ENCODE assay signal across 19 mouse cellular contexts in genomic region chr1:155202472-155202871, GRCm38 (mm10). TPM values are rescaled to one million over a fixed set of nuclear protein-coding genes. Genes with fewer than 3 reads are reported as not detected.
A peak's percentile ranks its signal among the peaks of the same experiment; 100 is the strongest.
DNase-seq lines count a peak whose midpoint lies in the region; ATAC-seq and TF ChIP-seq lines count a peak whose summit lies in the region.
"Had no signal": no experiment of that assay in that cellular context is flagged by ENCODE, and none has a peak within 500 bp of the region (broad histone marks: within the 10 kb centered on the region; RNA-seq: fewer than 3 reads in every experiment).

No protein-coding gene starts in this region.

- no peak for TF ChIP-seq POLR2A in thymus, adult 2 months (IDR thresholded peaks at IDR 0.05; ENCODE audit: control insufficient read depth, extremely low read depth, insufficient read depth, low read length, poor library complexity)

- H3K4me2 ChIP-seq in limb, embryonic 11.5 days (ENCODE audit: low read depth, severe bottlenecking): no peak overlapping the region
- H3K4me2 ChIP-seq in forebrain, embryonic 13.5 days: no peak overlapping the region
- no peak overlapping the region for H3K4me2 ChIP-seq in neural tube, embryonic 15.5 days
- H3K4me2 ChIP-seq: limb, embryonic 13.5 days; lung, embryonic 14.5 days; neural tube, embryonic 12.5 days had no signal

- 0 out of 2 replicates have a peak overlapping the region, but pooled peaks have one; percentile 5 for H3K27ac ChIP-seq in gastrocnemius, adult 2 months
- H3K27ac ChIP-seq in limb, embryonic 11.5 days (replicated peaks; ENCODE audit: low read depth, low read length): 0 out of 2 replicates have a peak overlapping the region, but pooled peaks have one; percentile 2
- H3K27ac ChIP-seq in limb, embryonic 10.5 days: no peak overlapping the region; the same call in 1 of the 2 replicates
- peak overlapping the region; percentile 48 for H3K27ac ChIP-seq in forebrain, embryonic 13.5 days
- peak overlapping the region; percentile 29; the same call in 1 of the 2 replicates for H3K27ac ChIP-seq in neural tube, embryonic 15.5 days (replicated peaks)
- H3K27ac ChIP-seq in thymus, adult 2 months (ENCODE audit: control insufficient read depth, insufficient read depth, low read length): no peak overlapping the region
- H3K27ac ChIP-seq: heart, adult 2 months; limb, embryonic 13.5 days; neural tube, embryonic 12.5 days had no signal

- H3K27me3 ChIP-seq in limb, embryonic 11.5 days (ENCODE audit: control insufficient read depth, insufficient read depth, low read length): no peaks in the 10 kb centered on the region
- no peaks in the 10 kb centered on the region for H3K27me3 ChIP-seq in limb, embryonic 10.5 days (ENCODE audit: low read depth, poor library complexity, severe bottlenecking)
- H3K27me3 ChIP-seq in forebrain, embryonic 13.5 days: no peaks in the 10 kb centered on the region
- no peaks in the 10 kb centered on the region for H3K27me3 ChIP-seq in neural tube, embryonic 15.5 days (replicated peaks)
- H3K27me3 ChIP-seq in thymus, adult 2 months (ENCODE audit: control insufficient read depth, insufficient read depth, low read length): no peaks in the 10 kb centered on the region
- H3K27me3 ChIP-seq: limb, embryonic 13.5 days; neural tube, embryonic 12.5 days had no signal

- peaks cover 4% of the 10 kb centered on the region; the same call in 1 of the 2 replicates for H3K36me3 ChIP-seq in limb, embryonic 11.5 days (ENCODE audit: control insufficient read depth, insufficient read depth, low read length)
- H3K36me3 ChIP-seq in limb, embryonic 10.5 days: peaks cover 90% of the 10 kb centered on the region
- H3K36me3 ChIP-seq in forebrain, embryonic 13.5 days (ENCODE audit: poor library complexity, severe bottlenecking): peaks cover 56% of the 10 kb centered on the region
- H3K36me3 ChIP-seq in neural tube, embryonic 15.5 days: peaks cover 30% of the 10 kb centered on the region
- H3K36me3 ChIP-seq in thymus, adult 2 months (ENCODE audit: control insufficient read depth, insufficient read depth, low read length): peaks cover 64% of the 10 kb centered on the region

- TF ChIP-seq CTCF in gastrocnemius, adult 2 months (IDR thresholded peaks at IDR 0.05): no peak
- TF ChIP-seq CTCF in thymus, adult 2 months (IDR thresholded peaks at IDR 0.05; ENCODE audit: borderline replicate concordance, control insufficient read depth, extremely low read depth, insufficient read depth, low read length, poor library complexity): no peak

- no peak overlapping the region for H3K4me3 ChIP-seq in gastrocnemius, adult 2 months
- no peak overlapping the region for H3K4me3 ChIP-seq in limb, embryonic 11.5 days (ENCODE audit: low read depth, low read length)
- H3K4me3 ChIP-seq in limb, embryonic 10.5 days: no peak overlapping the region
- H3K4me3 ChIP-seq in forebrain, embryonic 13.5 days: no peak overlapping the region
- H3K4me3 ChIP-seq in neural tube, embryonic 15.5 days (replicated peaks): no peak overlapping the region
- no peak overlapping the region for H3K4me3 ChIP-seq in thymus, adult 2 months (ENCODE audit: control insufficient read depth, insufficient read depth, low read length)
- H3K4me3 ChIP-seq: heart, adult 2 months; limb, embryonic 13.5 days; neural tube, embryonic 12.5 days had no signal

- intact Hi-C loops in gastrocnemius, adult 2 months (cut with DNase I): no loop called here

- H3K9me3 ChIP-seq in limb, embryonic 11.5 days (ENCODE audit: control insufficient read depth, low read length): no peaks in the 10 kb centered on the region
- H3K9me3 ChIP-seq in limb, embryonic 10.5 days (replicated peaks): no peaks in the 10 kb centered on the region
- H3K9me3 ChIP-seq in forebrain, embryonic 13.5 days (replicated peaks): no peaks in the 10 kb centered on the region
- H3K9me3 ChIP-seq in neural tube, embryonic 15.5 days (replicated peaks): no peaks in the 10 kb centered on the region
- H3K9me3 ChIP-seq: limb, embryonic 13.5 days; neural tube, embryonic 12.5 days had no signal

- ATAC-seq in limb, embryonic 11.5 days (ENCODE audit: insufficient number of reproducible peaks, low FRiP score, low TSS enrichment, low read depth): no peak
- no peak for ATAC-seq in forebrain, embryonic 13.5 days
- ATAC-seq in neural tube, embryonic 15.5 days (ENCODE audit: low FRiP score): no peak
- no peak for ATAC-seq in CD4-positive, CD25-positive, alpha-beta regulatory T cell, adult 4 months
- ATAC-seq: inflammation-experienced regulatory T-cells, adult 6 months had no signal

- peaks cover 2% of the 10 kb centered on the region; the same call in 1 of the 2 replicates for H3K4me1 ChIP-seq in limb, embryonic 11.5 days (ENCODE audit: control insufficient read depth, insufficient read depth, low read length)
- peaks cover 26% of the 10 kb centered on the region for H3K4me1 ChIP-seq in limb, embryonic 10.5 days
- H3K4me1 ChIP-seq in forebrain, embryonic 13.5 days: peaks cover 70% of the 10 kb centered on the region
- H3K4me1 ChIP-seq in neural tube, embryonic 15.5 days: peaks cover 51% of the 10 kb centered on the region
- peaks cover 6% of the 10 kb centered on the region for H3K4me1 ChIP-seq in thymus, adult 2 months (replicated peaks; ENCODE audit: control insufficient read depth, insufficient read depth, low read length)

- WGBS in limb, embryonic 11.5 days: 72% methylated on average over 5 of the region's 5 CpGs
- 84% methylated on average over 5 of the region's 5 CpGs for WGBS in limb, embryonic 10.5 days
- WGBS in forebrain, embryonic 13.5 days: 90% methylated on average over 5 of the region's 5 CpGs
- WGBS in neural tube, embryonic 15.5 days: 70% methylated on average over 5 of the region's 5 CpGs
- 94% methylated on average over 5 of the region's 5 CpGs for WGBS in thymus, adult 2 months

- no peak for DNase-seq in gastrocnemius, adult 2 months
- DNase-seq in gastrocnemius, postnatal 10 days: no peak
- no peak for DNase-seq in limb, embryonic 11.5 days (ENCODE audit: low spot score)
- no peak for DNase-seq in limb, embryonic 10.5 days (ENCODE audit: low spot score)
- DNase-seq in thymus, adult 2 months: no peak
- DNase-seq: adrenal gland, postnatal 10 days; B cell, adult 2 months; heart, postnatal 10 days had no signal

- no peak overlapping the region for H3K9ac ChIP-seq in limb, embryonic 11.5 days (ENCODE audit: low read length)
- no peak overlapping the region; the same call in 1 of the 2 replicates for H3K9ac ChIP-seq in forebrain, embryonic 13.5 days
- no peak overlapping the region for H3K9ac ChIP-seq in neural tube, embryonic 15.5 days (replicated peaks)
- H3K9ac ChIP-seq: limb, embryonic 13.5 days; lung, embryonic 14.5 days; neural tube, embryonic 12.5 days had no signal

RNA-seq across cellular contexts. Expression of gene BC034090, which starts 41.8 kb away (rescaled TPM):
- 1 to 10 TPM in 1 of 2 experiments, under 1 TPM in 1; 0.94 to 1.8 TPM for total RNA-seq in gastrocnemius, adult 2 months (2021)
- total RNA-seq in gastrocnemius, postnatal 10 days (2021): 10 to 100 TPM in 1 of 2 experiments, 1 to 10 TPM in 1; 3.8 to 10.3 TPM
- polyA plus RNA-seq in limb, embryonic 11.5 days (2014; fragmentation: Nextera tagmentation; extraction: Ambion mirVana): 2.8 and 3.8 TPM in 2 replicates
- 5.2 and 6.8 TPM in 2 replicates for polyA plus RNA-seq in limb, embryonic 10.5 days (2016; fragmentation: Nextera tagmentation; extraction: Ambion mirVana)
- 2.5 and 3.4 TPM in 2 replicates for polyA plus RNA-seq in forebrain, embryonic 13.5 days (2015; fragmentation: Nextera tagmentation; extraction: Ambion mirVana)
- 3.0 and 4.1 TPM in 2 replicates for polyA plus RNA-seq in neural tube, embryonic 15.5 days (2015; fragmentation: Nextera tagmentation; extraction: Ambion mirVana)
- polyA plus RNA-seq in thymus, adult 2 months (2012; rRNA removed): 7.6 and 13.1 TPM in 2 replicates
- polyA plus RNA-seq in CD4-positive, CD25-positive, alpha-beta regulatory T cell, adult 4 months (2017; shearing (Covaris generic)): under 1 TPM; 0.29 to 0.32 TPM
- total RNA-seq: common myeloid progenitor, adult 5-6 weeks; megakaryocyte, adult 5-6 weeks had no signal

RNA-seq across cellular contexts. Expression of gene Stx6, which starts 44.0 kb away (rescaled TPM):
- 10 to 100 TPM; 10.5 to 12.8 TPM for total RNA-seq in gastrocnemius, adult 2 months (2021)
- 10 to 100 TPM; 26.8 to 27.4 TPM for total RNA-seq in gastrocnemius, postnatal 10 days (2021)
- 91.8 and 116 TPM in 2 replicates for polyA plus RNA-seq in limb, embryonic 11.5 days (2014; fragmentation: Nextera tagmentation; extraction: Ambion mirVana)
- 83.1 and 95.4 TPM in 2 replicates for polyA plus RNA-seq in limb, embryonic 10.5 days (2016; fragmentation: Nextera tagmentation; extraction: Ambion mirVana)
- polyA plus RNA-seq in forebrain, embryonic 13.5 days (2015; fragmentation: Nextera tagmentation; extraction: Ambion mirVana): 114 and 115 TPM in 2 replicates
- 92.6 and 102 TPM in 2 replicates for polyA plus RNA-seq in neural tube, embryonic 15.5 days (2015; fragmentation: Nextera tagmentation; extraction: Ambion mirVana)
- polyA plus RNA-seq in thymus, adult 2 months (2012; rRNA removed): 232 and 272 TPM in 2 replicates
- 10 to 100 TPM; 50.0 to 58.4 TPM for polyA plus RNA-seq in CD4-positive, CD25-positive, alpha-beta regulatory T cell, adult 4 months (2017; shearing (Covaris generic))

RNA-seq across cellular contexts. Expression of gene Mr1, which starts 55.9 kb away (rescaled TPM):
- 10 to 100 TPM in 1 of 2 experiments, 1 to 10 TPM in 1; 10.0 to 11.1 TPM for total RNA-seq in gastrocnemius, adult 2 months (2021)
- total RNA-seq in gastrocnemius, postnatal 10 days (2021): 1 to 10 TPM; 6.3 to 9.0 TPM
- polyA plus RNA-seq in limb, embryonic 11.5 days (2014; fragmentation: Nextera tagmentation; extraction: Ambion mirVana): 2.9 and 3.1 TPM in 2 replicates
- polyA plus RNA-seq in limb, embryonic 10.5 days (2016; fragmentation: Nextera tagmentation; extraction: Ambion mirVana): 0.62 and 1.5 TPM in 2 replicates
- polyA plus RNA-seq in forebrain, embryonic 13.5 days (2015; fragmentation: Nextera tagmentation; extraction: Ambion mirVana): 0.50 and 0.52 TPM in 2 replicates
- 1.6 and 3.0 TPM in 2 replicates for polyA plus RNA-seq in neural tube, embryonic 15.5 days (2015; fragmentation: Nextera tagmentation; extraction: Ambion mirVana)
- polyA plus RNA-seq in thymus, adult 2 months (2012; rRNA removed): 33.5 and 37.9 TPM in 2 replicates
- polyA plus RNA-seq in CD4-positive, CD25-positive, alpha-beta regulatory T cell, adult 4 months (2017; shearing (Covaris generic)): 10 to 100 TPM; 17.9 to 26.0 TPM
- total RNA-seq: ES-E14 had no signal

Comparison
In these comparisons a context has a peak if more than half of its experiments do, and no peak if none do; other contexts are left out.
1. H3K27ac ChIP-seq: peak in gastrocnemius, adult 2 months (single experiment), limb, embryonic 11.5 days (single experiment), forebrain, embryonic 13.5 days (single experiment) and neural tube, embryonic 15.5 days (single experiment); none in limb, embryonic 10.5 days (single experiment) and thymus, adult 2 months (single experiment).